Mouse (Mus musculus): ENCODE measurements around the gene Chd5. TPM values are rescaled to one million over a fixed set of nuclear protein-coding genes. Genes with fewer than 3 reads are reported as not detected.

Gene Chd5
- 40.6 and 48.9 TPM in 2 replicates for polyA plus RNA-seq (2012; rRNA removed)

GRCm38 (mm10) chr4:152338419-152339292 lies at the start of gene Chd5:
TSS of gene Chd5 (plus strand) at chr4:152338651.

GRCm38 (mm10) chr4:152291562-152291961 lies 46.9 kb upstream of the Chd5 start, which contains the start of gene Hes3:
TSS of gene Hes3 (minus strand) at chr4:152291662.

GRCm38 (mm10) chr4:152296874-152297861 lies 41.3 kb upstream of the Chd5 start, which contains the start of gene Icmt:
TSS of gene Icmt (plus strand) at chr4:152297227.

GRCm38 (mm10) chr4:152318517-152319234 lies 19.8 kb upstream of the Chd5 start, which contains the start of gene Rnf207:
TSS of gene Rnf207 (minus strand) at chr4:152318993.

GRCm38 (mm10) chr4:152325574-152326411 lies 12.7 kb upstream of the Chd5 start, which contains the start of gene Rpl22:
TSS of gene Rpl22 (plus strand) at chr4:152325742.

Other genes starting within 250 kb of the Chd5 start
- 3.6 and 4.4 TPM in 2 replicates for gene Tnfrsf25, start 222.7 kb upstream of the Chd5 start, polyA plus RNA-seq (2012; rRNA removed)
- 0.30 and 0.36 TPM in 2 replicates for gene Espn, start 186.3 kb upstream of the Chd5 start, polyA plus RNA-seq (2012; rRNA removed)
- gene Hes2, start 179.8 kb upstream of the Chd5 start, polyA plus RNA-seq (2012; rRNA removed) = 0.03 and 0.04 TPM in 2 replicates
- 276 and 301 TPM in 2 replicates for gene Acot7, start 160.5 kb upstream of the Chd5 start, polyA plus RNA-seq (2012; rRNA removed)
- 39.6 and 45.3 TPM in 2 replicates for gene Gpr153, start 64.4 kb upstream of the Chd5 start, polyA plus RNA-seq (2012; rRNA removed)
- 0.12 and 0.16 TPM in 2 replicates for gene Hes3, start 47.0 kb upstream of the Chd5 start, polyA plus RNA-seq (2012; rRNA removed)
- 19.3 and 21.4 TPM in 2 replicates for gene Icmt, start 41.4 kb upstream of the Chd5 start, polyA plus RNA-seq (2012; rRNA removed)
- gene Rnf207, start 19.7 kb upstream of the Chd5 start, polyA plus RNA-seq (2012; rRNA removed) = 8.8 and 9.8 TPM in 2 replicates
- gene Rpl22, start 12.9 kb upstream of the Chd5 start, polyA plus RNA-seq (2012; rRNA removed) = 370 and 387 TPM in 2 replicates
- gene Nphp4, start 138.1 kb downstream of the Chd5 start, polyA plus RNA-seq (2012; rRNA removed) = 6.4 and 6.9 TPM in 2 replicates
- gene Kcnab2, start 139.2 kb downstream of the Chd5 start, polyA plus RNA-seq (2012; rRNA removed) = 14.8 and 16.2 TPM in 2 replicates

Data from central nervous system, embryonic 18 days (tissue).